Mouse (Mus musculus) WW6 (cell line): ENCODE data around the gene Mybpc3.

Experiments
- DNase-seq: peaks from one replicate; pipeline ENCODE4 v3.0.0-alpha.2; 2013; ENCODE audit warnings: low read depth, low spot score

Mybpc3 gene

GRCm38 (mm10) chr2:91167629-91168028 is 49.7 kb downstream of the Mybpc3 start:
- no peak for DNase-seq

DNA sequence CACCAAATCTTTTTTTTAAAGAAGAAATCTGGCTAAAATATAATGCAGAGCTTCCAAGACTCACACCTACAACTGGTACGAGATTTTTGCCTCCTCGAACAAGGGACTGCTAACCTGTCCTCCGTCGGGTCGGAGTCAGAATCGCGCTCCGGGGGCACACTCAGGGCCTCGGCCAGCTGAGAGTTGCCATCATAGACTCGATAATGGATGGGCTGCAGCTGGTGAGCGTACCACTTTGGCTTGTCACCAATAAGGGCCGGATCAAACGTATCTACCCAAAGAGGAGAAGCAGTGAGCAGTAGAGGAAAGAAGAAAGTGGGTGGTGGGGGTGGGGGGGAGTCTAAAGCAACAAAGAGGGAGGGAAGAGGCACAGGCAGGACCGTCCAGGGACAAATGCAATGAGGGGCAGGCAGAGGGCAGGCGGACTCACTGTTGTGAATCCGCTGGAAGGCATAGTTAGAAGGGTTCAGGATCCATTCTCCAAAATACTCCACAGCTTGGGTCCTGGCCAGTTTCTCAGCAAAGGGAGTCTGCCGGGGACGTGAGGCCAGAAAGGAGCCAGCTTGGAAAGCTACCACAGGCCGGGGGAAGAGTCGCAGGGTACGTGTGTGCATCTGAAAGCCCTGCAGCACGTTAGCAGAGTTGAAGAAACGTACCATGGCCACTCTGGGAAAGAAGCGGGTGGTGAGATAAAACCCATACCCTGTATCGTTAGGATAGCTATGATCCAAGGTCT is 51.8 kb downstream of the Mybpc3 start:
- no peak for DNase-seq

- no peak for DNase-seq
Measured at GRCm38 (mm10) chr2:91175490-91175889, 57.5 kb downstream of the Mybpc3 start.

DNA sequence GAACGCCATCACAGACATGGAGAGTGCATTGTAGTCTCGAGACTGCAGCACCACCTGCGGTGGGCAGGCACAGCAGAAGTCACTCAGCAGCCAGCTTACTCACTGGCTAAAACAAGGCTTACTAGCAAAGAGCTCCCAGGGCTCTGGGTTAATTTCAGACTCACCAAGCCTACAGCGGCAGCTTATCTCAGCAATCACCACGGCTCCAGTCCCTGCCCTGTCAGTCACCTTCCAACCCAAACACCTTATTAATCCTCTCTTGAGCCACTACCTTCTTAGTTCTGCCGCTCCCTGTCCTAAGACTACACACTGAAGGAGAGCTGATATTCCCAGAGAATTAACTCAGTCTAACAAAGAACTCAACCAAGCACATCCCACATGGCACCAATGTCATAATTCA is 58.3 kb downstream of the Mybpc3 start:
- DNase-seq: no peak

DNA sequence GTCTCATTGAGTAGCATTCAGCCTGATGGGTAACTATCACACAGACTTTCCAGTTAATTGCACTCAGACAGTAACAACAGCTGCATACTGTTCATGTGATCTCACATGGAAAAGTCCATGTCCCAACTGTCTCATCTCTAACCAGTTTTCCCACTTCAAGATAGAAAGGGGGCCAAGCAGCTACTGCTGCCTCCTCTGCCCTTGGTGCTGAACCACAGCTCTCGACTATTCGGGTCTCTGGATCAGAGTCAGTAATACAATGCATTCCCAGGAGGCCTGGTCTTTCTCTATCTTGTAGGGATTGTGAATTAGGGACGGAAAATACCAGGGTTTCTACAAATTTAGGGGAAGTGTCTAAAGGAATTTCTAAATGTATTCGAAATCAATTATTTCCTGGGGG is 61.9 kb downstream of the Mybpc3 start:
- DNase-seq: no peak

- no peak for DNase-seq
Measured at GRCm38 (mm10) chr2:91180706-91181105, 62.8 kb downstream of the Mybpc3 start.

DNA sequence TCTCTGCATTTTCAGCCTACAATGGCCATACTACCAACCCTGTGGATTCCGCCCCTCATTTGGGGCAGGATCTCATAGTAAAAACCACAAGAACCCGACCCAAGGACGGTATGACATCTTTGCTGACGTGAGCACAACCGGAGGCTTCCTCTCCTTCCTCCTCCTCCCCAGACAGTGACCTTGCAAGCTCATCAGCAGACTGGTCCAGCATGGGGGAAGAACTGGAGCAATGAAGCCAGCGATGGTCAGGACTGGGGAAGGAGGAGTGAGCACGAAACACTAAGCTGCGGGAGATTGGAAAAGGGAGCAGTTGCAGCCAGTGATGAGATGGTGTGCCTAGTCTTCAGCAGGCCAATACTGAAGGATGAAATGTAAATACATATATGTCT is 64.1 kb downstream of the Mybpc3 start:
- no peak for DNase-seq

DNA sequence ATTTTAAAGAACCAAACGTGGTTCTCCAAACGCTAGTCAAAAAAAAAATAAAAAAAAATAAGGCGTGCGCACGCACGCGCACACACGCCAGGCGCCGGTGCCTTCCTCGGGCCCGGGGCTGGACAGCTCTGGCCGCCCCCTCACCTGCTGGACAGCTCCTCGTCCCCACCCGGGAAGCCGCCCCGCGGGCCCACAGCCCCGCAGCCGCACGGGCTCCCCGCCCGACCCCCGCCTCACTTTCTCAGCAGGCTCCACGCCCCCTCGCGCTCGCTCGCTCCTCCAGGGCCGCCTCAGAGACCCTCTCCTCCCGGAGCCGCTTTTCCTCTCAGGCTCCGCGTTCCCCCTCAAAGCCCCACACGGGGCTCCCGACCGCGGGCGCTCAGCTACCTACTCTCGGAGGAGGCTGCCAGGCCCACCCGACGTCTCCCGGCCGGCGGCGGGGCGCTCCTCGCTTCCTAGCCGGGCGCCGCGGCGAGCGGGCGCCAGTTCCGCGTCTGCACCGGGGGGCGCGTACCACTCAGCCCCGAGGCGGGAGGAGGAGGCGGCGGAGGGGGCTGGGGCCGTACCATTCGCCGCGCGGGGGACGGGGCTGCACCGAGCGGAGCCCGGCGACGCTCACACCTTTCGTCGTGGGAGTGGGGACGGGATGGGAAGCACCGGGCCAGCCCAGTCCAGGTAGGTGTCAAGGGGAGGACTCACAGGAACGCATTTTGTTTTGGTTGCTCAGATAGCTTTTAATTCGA is 64.6 kb downstream of the Mybpc3 start:
- peak; percentile 68 for DNase-seq

- DNase-seq: peak; percentile 93
Measured at GRCm38 (mm10) chr2:91183148-91183513, 65.2 kb downstream of the Mybpc3 start.

DNA sequence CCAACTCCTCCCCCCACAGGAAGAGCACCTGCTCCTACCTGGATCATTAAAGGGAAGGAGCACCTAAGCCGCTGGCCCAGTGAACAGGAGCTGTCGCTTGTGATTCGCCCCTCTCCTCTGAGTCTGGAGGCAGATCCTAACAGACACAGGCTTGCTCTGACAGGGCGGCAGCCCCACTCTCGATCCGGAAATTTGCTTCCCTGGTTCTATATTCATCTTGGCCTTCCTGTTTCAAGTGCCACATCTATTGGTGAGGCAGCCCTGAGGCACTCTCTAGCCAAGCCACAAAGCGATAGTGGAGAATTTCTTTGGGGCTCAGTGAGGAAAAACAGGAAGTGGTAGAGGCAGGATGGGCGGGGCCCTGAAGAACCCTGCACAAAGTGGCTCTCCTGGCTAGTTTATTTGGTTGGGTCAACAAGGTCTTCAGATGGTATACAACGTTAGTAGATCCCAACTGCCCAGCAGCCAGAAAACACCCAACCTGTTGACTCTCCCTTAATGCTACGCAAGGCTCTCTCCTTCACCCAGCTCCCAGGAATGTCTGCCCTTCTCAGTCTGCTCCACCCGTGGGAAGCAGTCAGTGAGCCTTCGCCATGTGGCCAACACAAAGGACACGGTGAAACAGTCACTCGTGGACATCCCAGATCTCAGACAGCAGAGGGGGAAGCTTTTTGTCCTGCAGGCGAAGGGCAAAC is 65.9 kb downstream of the Mybpc3 start, which contains the start of gene Madd:
Gene Madd, minus strand, starts transcription at position 127 of the 695 bp plus-strand sequence.
- no peak for DNase-seq
